Mouse (Mus musculus) macrophage (primary cell): ENCODE measurements around the gene Tenm4. TPM values are rescaled to one million over a fixed set of nuclear protein-coding genes. Genes with fewer than 3 reads are reported as not detected.

Experiments used
- H3K27ac ChIP-seq: fragments of 350-480 bp; formaldehyde crosslinking; 2 replicates; pipeline ENCODE4 v1.9.0; 2021
- H3K36me3 ChIP-seq: fragments of 350-480 bp; formaldehyde crosslinking; 2 replicates; pipeline ENCODE4 v1.9.0; 2021; ENCODE audit errors: inconsistent target
- H3K4me3 ChIP-seq: fragments of 350-480 bp; formaldehyde crosslinking; 2 replicates; pipeline ENCODE4 v1.9.0; 2021; ENCODE audit errors: inconsistent target
- H3K79me2 ChIP-seq: fragments of 350-480 bp; formaldehyde crosslinking; 2 replicates; pipeline ENCODE4 v1.9.0; 2021; ENCODE audit errors: inconsistent target
- WGBS: methylation state at CpG from one replicate; pipeline ENCODE4 v1.1.7; 2026; ENCODE audit warnings: inconsistent platforms; ENCODE audit not compliant: missing documents; 5-methylcytosine and 5-hydroxymethylcytosine counted together
- polyA plus RNA-seq: library from polyadenylated mRNA; stranded (reverse); fragments of 250-400 nt; gene quantifications from 3 replicates; pipeline ENCODE4 v1.2.4, GENCODE M21; 2018; ENCODE audit warnings: inconsistent platforms

Gene Tenm4
- polyA plus RNA-seq, 1 experiment from 2014 or later, result 1.3 TPM

DNA sequence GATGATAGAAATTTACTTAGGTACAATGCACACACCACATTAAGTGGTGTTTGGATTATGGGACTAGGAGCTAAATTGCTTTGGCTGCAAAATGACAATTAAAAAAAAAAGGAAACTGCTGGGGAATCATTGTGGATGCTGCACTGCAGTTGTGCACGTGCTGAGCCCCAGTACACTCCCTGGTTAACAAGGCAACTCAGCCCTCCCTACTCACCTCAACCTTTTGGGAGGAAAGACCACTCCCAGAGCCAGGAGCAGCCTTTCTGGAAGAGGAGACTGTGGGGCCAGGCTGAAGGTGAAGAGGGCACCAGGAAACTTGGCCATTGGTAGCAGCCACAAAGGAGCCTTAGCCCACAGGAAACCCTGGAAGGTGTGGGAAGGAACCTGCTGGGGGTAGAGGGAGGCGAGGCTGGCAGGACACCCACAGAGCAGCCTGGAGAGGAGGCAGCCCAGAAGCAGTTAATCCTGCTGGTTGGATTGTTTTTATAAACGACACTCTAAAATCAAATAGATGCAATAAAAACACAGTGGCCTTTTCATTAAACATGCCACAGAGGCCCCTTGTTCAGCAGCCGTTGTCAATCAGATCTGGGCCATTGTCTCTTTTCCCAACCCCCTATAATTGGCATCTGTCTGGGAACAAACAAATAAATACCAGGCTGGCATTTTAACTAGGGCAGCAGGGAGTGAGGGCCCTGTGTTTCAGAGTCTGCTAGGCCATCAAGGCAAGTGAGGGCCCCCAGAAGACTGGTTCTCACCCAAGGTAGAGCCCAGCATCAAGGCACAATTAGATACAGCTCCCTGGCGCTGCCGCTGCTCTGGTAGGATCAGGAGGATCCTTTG, 212.9 kb downstream of the Tenm4 start:
- Histone ChIP-seq H3K79me2 (no peaks in the 10 kb centered on the region), H3K4me3 (no peak overlapping the region), H3K36me3 (no peaks in the 10 kb centered on the region), H3K27ac (no peak overlapping the region)
- 55% methylated on average over 6 of the region's 6 CpGs for WGBS

DNA sequence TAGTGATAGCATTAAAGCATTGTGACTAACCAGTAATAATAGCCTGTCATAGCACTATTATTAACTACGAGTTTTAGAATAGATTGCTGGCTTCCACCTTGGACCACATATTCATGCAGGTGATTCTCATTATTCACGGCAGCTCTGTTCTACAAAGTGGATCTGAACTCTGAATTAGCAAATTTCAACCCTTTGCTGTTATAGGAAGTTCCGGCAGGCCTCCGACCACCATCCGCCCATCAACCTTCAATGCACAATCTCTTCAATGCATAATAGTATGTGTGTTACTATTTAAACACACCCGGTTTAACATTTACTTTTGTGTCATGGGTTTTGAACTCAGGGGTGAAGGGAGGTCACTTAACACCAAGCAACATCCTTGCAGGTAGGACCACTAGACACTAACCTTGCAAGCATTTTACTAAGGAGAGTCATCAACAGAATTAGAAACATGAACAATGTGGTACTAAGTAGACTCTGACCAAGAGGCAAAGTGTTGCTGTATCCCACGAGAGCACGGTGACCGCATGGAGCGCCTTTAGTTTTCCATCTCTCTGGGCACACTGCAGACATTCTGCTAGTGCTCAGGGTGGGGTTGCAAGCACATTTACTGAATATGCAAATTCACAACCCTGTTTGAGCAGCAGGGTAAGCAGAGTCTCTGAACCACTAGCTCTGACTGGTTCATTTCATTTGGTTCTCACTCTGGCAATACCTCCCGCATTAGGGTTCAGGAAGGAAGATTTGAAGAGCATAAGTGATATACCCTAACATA, 213.9 kb downstream of the Tenm4 start:
- 94% methylated on average over 11 of the region's 11 CpGs for WGBS
- Histone ChIP-seq H3K79me2 (no peaks in the 10 kb centered on the region), H3K4me3 (no peak overlapping the region), H3K36me3 (no peaks in the 10 kb centered on the region), H3K27ac (no peak overlapping the region)

DNA sequence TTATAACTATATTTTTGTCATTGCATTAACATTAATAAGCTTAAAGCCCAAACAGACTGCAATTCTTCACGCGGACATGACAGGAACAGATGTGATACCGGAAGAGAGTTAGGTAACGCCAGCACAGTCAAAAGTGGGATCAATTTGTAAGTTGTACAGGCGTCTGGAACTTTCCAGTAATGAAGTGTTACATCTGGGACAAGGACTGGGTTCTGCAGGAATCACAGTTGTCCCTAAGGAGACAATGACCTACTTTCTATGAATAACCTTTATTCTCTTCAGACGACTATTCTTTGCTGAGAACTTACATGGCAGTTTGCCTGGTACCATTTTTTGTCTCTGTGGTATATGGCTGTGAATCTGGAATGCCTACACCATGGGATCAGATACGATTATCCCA, 214.8 kb downstream of the Tenm4 start:
- WGBS, result 93% methylated on average over 7 of the region's 7 CpGs
- H3K4me3 ChIP-seq, result no peak overlapping the region
- H3K79me2 ChIP-seq, result no peaks in the 10 kb centered on the region

DNA sequence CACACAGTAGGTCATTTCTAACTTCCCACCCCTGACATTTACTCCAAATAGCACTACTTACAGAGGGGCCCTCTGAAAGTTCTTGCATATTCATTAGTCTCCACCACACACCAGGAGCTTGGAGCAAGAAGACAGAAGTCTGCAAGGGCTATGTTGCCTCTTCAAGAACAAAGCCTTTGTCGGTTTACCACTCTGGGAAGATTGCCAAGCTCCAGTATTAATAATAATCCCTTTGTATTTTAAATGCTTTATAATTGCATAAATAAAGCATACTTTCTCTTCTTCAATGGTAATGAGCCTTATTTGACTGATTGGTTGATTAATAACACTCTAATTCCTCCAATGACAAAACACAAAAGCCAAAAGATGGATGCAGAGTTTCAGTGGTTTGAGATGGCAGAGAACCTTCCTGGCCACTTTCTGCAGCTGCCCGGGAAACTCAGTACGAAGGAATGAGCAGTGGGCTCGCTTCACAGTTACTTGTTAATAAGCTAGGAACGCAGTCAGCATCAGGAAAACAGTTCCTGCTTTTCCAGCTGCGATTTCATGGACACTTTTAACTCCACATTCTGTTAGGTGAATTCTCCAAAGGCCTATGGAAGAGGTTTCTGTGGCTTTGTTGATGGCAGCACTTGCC, 219.1 kb downstream of the Tenm4 start:
- no peak overlapping the region for H3K4me3 ChIP-seq
- WGBS, result 80% methylated on average over 6 of the region's 6 CpGs
- no peaks in the 10 kb centered on the region for H3K79me2 ChIP-seq
- H3K27ac ChIP-seq, result no peak overlapping the region
- no peaks in the 10 kb centered on the region for H3K36me3 ChIP-seq

More for the DNA sequence above, 214.8 kb downstream of the Tenm4 start:
- Histone ChIP-seq H3K27ac (no peak overlapping the region), H3K36me3 (no peaks in the 10 kb centered on the region)

DNA sequence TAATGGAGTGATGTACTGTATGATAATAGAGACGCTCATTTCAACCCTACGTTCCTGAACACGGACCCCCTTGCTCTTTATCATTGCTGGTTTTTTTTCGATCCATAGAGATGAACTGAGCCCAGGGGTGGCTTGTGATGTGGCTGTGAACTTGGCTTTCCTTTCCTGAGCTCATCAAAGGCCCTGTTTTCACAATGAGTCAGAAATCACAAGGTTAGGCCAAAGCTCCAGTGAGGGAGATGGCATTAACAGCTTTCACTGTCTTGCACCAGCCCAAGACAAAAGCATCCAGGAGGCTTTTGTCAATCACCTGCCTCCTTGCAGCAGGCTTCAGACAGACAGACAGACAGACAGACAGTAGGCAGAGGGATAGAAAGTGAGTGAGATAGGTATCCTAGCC, 219.8 kb downstream of the Tenm4 start:
- Histone ChIP-seq H3K27ac (no peak overlapping the region), H3K36me3 (no peaks in the 10 kb centered on the region), H3K79me2 (no peaks in the 10 kb centered on the region), H3K4me3 (no peak overlapping the region)
- WGBS, result 89% methylated on average over 4 of the region's 4 CpGs

DNA sequence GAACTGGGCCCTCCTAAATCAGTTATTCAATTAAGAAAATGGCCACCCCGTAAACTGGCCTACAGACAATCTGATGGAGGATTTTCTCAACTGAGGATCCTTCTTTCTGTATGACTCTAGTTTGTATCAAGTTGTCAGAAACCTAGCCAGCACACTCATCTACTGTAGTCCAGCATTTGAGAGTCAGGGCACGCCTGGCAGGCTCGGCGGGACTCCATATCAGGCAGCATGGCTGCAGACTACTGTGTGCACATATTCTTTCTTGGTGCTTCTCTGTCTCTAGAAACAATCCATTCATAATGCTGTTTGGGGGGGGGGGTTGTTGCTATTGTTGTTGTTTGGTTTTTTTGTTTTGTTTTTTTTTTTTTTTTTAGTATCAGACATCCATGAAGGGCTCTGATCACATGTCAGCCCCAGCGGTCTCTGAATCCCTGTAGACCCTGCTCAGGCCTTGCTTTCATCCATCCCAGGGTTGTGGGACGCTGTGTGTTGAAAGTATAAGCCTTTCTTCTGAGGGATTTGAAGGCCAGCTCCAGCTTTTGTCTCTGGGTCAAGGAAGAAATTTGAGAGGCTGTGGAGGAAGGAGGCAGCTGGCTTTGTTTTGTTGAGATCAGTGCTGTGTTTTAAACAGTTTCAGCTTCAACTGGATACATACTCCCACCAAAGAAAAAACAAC, 220.9 kb downstream of the Tenm4 start:
- Histone ChIP-seq H3K79me2 (no peaks in the 10 kb centered on the region), H3K4me3 (no peak overlapping the region), H3K36me3 (no peaks in the 10 kb centered on the region), H3K27ac (no peak overlapping the region)
- WGBS, result 87% methylated on average over 6 of the region's 6 CpGs

DNA sequence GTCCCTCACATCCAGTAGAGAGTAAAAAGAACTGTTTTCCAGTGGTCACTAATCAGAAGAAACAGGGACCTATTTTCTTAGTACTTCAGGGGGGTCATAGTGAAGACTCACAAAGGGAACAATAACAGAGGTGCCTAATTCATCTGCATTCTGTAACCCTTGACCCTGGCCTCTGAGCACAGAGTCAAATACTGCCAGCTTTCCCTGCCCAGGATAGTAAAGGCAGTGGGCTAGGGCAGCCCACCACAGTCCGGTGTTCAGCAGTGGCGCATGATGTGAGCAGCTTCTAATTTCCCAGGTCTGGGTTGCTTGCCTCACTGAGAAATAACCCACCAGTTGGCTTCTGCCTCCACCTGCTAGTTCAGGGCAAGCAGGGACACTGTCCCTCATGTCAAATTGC, 221.6 kb downstream of the Tenm4 start:
- no peak overlapping the region for H3K4me3 ChIP-seq
- 95% methylated on average over 2 of the region's 2 CpGs for WGBS
- H3K79me2 ChIP-seq, result no peaks in the 10 kb centered on the region
- no peak overlapping the region for H3K27ac ChIP-seq
- no peaks in the 10 kb centered on the region for H3K36me3 ChIP-seq

DNA sequence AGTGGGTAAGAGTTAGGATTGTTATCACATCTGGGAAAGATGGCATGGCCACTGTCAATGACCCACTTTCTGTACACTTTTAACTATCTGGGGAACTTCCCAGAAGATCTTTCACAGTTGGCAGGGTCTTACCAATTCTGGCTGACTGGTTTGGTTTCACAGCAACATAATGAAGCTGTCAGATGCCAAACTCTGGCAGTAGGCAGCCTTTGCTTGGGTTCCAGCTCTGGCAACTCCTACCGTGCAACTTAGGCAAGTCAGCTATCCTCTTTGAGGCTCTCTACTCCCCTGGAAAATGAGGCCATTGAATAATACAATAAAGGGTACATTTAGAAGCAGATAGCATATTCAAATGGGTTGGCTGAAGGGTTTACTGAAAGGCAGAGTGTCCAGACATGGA, 226.9 kb downstream of the Tenm4 start:
- Histone ChIP-seq H3K27ac (no peak overlapping the region), H3K36me3 (no peaks in the 10 kb centered on the region), H3K4me3 (no peak overlapping the region), H3K79me2 (no peaks in the 10 kb centered on the region)
- WGBS, result 93% methylated on average over 1 of the region's 1 CpGs

DNA sequence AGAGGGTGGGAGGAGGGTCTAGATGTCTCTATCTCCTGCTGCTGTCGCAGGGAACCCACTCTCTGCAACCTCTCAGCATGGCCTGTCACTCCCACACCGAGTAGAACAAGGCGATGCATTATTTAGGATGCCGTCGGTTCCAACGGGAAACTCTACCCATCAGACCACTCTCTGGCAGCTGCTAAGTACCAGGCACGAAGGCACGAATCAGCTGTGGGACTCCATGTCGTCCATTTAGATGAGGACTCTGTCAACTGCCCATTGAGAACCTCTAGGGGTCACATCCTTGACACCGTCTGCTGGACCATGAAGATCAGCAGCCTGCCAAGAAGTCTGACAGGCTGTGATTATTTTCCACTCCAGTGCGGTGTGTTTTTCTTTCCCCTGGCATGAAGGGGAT, 229.4 kb downstream of the Tenm4 start:
- no peaks in the 10 kb centered on the region for H3K36me3 ChIP-seq
- WGBS, result 86% methylated on average over 11 of the region's 11 CpGs

DNA sequence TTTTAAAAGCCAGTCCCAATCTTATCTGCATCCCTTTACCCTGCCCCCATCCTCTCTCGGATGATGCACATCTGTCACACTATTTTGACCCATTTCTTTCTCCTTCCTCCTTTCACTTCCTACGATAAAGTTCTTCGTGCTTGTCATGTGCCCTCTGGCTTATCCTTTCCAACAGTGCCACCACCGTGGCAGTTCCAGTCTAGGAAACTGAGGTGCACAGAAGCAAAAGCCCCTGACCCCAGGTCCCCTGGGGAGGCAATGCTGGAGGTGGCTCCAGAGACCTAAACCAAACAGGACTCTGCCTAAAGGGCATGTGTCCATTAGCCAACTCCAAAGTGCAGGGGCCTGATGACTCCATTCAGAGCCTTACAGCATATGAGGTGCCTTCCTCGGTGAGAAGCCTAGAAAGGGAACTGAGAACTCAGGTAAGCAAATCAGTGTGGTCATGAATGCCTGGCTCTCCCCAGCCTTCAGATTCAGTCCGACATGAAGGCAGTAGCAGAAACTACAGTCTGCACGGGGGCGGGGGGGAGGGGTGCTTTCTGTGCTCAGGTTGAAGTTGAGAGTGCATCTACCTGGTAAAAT, 235.7 kb downstream of the Tenm4 start:
- Histone ChIP-seq H3K4me3 (no peak overlapping the region), H3K36me3 (no peaks in the 10 kb centered on the region), H3K27ac (no peak overlapping the region), H3K79me2 (no peaks in the 10 kb centered on the region)
- 50% methylated on average over 6 of the region's 8 CpGs for WGBS

More for the DNA sequence above, 229.4 kb downstream of the Tenm4 start:
- Histone ChIP-seq H3K79me2 (no peaks in the 10 kb centered on the region), H3K27ac (no peak overlapping the region), H3K4me3 (no peak overlapping the region)

DNA sequence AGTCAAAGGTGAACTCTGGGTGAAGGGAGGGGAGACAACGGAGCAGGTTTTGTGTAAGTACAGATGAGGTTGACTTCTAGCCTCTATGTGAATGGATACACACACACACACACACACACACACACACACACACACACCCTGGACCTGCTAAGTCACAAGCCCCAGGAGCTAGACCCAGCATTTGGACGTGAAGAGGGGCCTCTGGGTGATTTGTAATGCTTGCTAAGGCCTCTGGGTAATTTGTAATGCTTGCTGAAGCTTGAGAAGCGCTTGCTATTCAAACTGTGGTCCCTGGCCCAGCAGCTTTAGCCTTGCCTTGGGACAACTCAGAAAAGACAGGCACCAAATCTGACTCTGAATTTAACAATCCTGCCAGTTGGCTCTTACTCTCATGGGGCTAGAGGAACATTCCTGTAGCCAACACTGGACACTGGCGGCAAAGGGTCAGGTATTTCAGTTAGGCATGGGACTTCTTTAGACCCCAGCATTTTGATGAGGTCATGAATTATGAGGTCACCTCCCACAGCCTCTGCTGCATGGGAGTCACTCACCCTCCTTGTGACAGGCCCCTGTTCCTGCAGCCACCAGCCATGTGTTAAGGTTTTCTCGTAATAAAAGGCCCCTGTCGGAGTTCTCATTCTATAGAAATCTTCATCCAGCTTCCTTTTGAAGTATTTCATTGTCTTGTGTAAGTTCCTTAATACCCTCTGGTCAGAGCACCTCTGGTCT, 237.3 kb downstream of the Tenm4 start:
- no peaks in the 10 kb centered on the region for H3K79me2 ChIP-seq
- WGBS, result 75% methylated on average over 6 of the region's 6 CpGs
- H3K4me3 ChIP-seq, result no peak overlapping the region
- no peak overlapping the region for H3K27ac ChIP-seq
- no peaks in the 10 kb centered on the region for H3K36me3 ChIP-seq

DNA sequence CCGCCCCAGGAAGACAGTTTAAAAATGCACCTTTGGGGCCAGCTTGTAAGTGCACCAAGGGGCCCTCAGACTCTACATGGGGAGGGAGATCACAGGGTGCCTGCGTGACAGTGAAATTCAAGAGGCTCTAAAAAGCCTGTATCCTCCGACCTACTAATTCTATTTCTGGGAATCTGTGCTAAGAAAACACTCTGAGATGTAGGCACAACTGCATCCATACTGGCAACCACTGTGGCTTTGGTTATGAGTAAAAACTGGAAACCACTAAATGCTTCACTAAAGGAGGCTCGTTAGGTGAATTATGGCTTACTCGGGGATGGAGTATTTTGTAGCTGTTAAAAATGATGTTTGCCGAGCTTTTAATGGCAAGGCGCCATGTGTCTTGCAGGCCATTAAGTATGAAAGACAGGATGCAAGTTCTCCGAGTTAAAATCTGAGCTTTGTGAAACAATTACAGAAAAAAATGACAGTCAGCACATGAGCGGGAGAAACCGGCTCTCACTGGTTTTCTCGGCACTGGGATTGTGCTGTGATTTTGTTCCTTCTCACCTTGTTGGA, 238.4 kb downstream of the Tenm4 start:
- no peak overlapping the region for H3K27ac ChIP-seq
- WGBS, result 90% methylated on average over 11 of the region's 11 CpGs
- no peaks in the 10 kb centered on the region for H3K36me3 ChIP-seq
- no peak overlapping the region for H3K4me3 ChIP-seq
- H3K79me2 ChIP-seq, result no peaks in the 10 kb centered on the region

DNA sequence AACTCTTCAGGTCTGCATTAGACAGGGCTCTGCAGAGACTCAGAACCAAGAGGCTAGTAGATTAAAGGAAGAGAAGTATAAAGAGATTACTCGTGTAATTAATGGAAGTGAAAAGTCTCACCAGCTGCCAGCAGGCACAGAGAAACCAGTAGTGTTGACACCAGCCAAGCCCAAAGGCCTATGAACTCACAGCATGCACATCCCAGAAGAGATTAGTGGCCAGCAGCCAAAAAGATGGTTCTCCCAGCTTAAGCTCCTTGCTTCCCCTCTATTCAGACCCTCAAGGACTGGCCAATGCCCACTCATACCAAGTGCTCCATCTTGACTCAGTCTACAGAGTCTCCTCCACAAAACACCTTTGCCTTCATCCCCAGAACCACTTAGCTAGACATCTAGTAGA, 242.8 kb downstream of the Tenm4 start:
- H3K36me3 ChIP-seq, result no peaks in the 10 kb centered on the region
- no peak overlapping the region for H3K4me3 ChIP-seq
- H3K27ac ChIP-seq, result no peak overlapping the region
- no CpG with 5 or more reads among the region's 1 CpGs for WGBS
- H3K79me2 ChIP-seq, result no peaks in the 10 kb centered on the region
